Mouse (Mus musculus): ENCODE measurements around the gene Sgpp1. TPM values are rescaled to one million over a fixed set of nuclear protein-coding genes. Genes with fewer than 3 reads are reported as not detected.
A peak's percentile ranks its signal among the peaks of the same experiment; 100 is the strongest.

Gene Sgpp1
- total and polyA plus RNA-seq, 2 experiments from 2014 or later = 17.4 to 38.7 TPM

DNA sequence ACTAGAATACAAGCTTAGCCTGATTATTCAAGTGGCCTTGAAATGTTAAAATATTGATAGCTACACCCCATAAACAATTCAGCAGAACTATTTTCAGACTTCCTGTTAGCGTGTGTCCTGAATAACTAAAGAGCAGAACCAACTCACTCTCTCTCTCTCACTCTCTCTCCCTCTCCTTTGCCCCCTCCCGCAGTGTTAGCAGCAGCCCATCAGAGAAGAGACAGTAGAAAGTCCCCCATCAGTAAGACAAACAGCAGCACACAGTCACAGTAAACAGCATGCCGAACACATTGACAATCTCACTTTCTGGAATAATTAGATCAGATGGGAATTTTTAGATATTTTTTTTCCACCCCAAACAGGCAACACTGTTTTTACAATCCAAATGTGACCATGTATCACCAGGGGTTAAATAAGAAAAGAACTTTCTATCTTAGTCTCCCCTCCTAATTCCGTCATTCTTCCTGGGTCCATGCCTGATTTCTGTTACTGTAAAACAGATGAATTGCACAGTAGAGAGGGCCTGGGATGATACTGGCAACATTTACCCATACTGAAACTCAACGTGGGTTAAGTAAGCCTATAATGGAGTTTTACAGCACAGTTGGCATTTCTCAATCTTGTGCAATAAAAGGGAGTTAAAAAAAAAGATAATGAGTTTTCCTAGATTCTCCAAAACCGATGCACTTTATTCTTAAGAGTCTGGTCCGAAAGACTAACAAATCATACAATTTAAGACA is 2.0 kb downstream of the Sgpp1 start:
- H3K36me3 ChIP-seq (ENCODE audit: insufficient read depth) = no peaks in the 10 kb centered on the region
- no peak for ATAC-seq
- peaks cover 20% of the 10 kb centered on the region for H3K4me1 ChIP-seq (ENCODE audit: insufficient read depth)
- H3K4me3 ChIP-seq (ENCODE audit: low read depth, low read length) = peak overlapping the region; percentile 79
- no peak for TF ChIP-seq CTCF (IDR thresholded peaks at IDR 0.05; ENCODE audit: low read depth)
- no peak overlapping the region for H3K27ac ChIP-seq (ENCODE audit: low read depth, low read length)
- H3K9ac ChIP-seq = peak overlapping the region; percentile 4; the same call in 1 of the 2 replicates
- no peaks in the 10 kb centered on the region for H3K27me3 ChIP-seq (ENCODE audit: insufficient read depth, low read length)
- 25% methylated on average over 7 of the region's 7 CpGs for WGBS
- DNase-seq = no peak
- no peaks in the 10 kb centered on the region for H3K9me3 ChIP-seq (ENCODE audit: low read length)
- H3K4me2 ChIP-seq (ENCODE audit: low read depth) = peak overlapping the region; percentile 92

DNA sequence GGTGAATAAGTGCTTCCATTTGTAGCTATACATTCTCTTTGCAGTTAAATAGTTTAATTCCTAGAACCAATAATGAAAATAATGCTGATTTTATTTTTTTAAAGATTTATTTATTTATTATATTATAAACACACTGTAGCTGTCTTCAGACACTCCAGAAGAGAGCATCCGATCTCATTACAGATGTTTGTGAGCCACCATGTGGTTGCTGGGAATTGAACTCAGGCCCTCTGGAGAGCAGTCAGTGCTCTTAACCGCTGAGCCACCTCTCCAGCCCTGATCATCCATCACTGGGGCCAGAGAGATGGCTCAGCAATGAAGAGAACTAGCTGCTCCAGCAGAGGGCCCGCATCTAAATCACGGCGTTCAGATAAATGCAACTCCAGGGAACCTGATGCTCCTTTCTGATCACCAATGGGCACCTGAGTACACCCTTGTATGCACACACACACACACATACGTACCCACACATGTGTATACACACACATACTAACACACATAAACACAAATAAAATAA is 3.5 kb downstream of the Sgpp1 start:
- Histone ChIP-seq H3K27me3 (ENCODE audit: insufficient read depth, low read length) (no peaks in the 10 kb centered on the region), H3K4me2 (ENCODE audit: low read depth) (peak overlapping the region; percentile 36), H3K27ac (ENCODE audit: low read depth, low read length) (no peak overlapping the region), H3K4me3 (ENCODE audit: low read depth, low read length) (no peak overlapping the region), H3K36me3 (ENCODE audit: insufficient read depth) (no peaks in the 10 kb centered on the region), H3K4me1 (ENCODE audit: insufficient read depth) (peaks cover 20% of the 10 kb centered on the region), H3K9ac (no peak overlapping the region), H3K9me3 (ENCODE audit: low read length) (no peaks in the 10 kb centered on the region)
- ATAC-seq (no peak), DNase-seq (no peak)
- 64% methylated on average over 6 of the region's 6 CpGs for WGBS
- no peak for TF ChIP-seq CTCF (IDR thresholded peaks at IDR 0.05; ENCODE audit: low read depth)

- WGBS = 97% methylated on average over 3 of the region's 3 CpGs
These were observed 4.0 kb downstream of the Sgpp1 start for GRCm38 (mm10) chr12:75731508-75731907.

GRCm38 (mm10) chr12:75730458-75730857 is 5.1 kb downstream of the Sgpp1 start:
- no peak for TF ChIP-seq CTCF (IDR thresholded peaks at IDR 0.05; ENCODE audit: low read depth)
- H3K4me1 ChIP-seq (ENCODE audit: insufficient read depth) = peaks cover 20% of the 10 kb centered on the region
- no peaks in the 10 kb centered on the region for H3K36me3 ChIP-seq (ENCODE audit: insufficient read depth)
- H3K9me3 ChIP-seq (ENCODE audit: low read length) = no peaks in the 10 kb centered on the region
- 78% methylated on average over 4 of the region's 4 CpGs for WGBS
- DNase-seq (no peak), ATAC-seq (no peak)
- H3K4me2 ChIP-seq (ENCODE audit: low read depth) = no peak overlapping the region
- no peak overlapping the region for H3K4me3 ChIP-seq (ENCODE audit: low read depth, low read length)
- no peak overlapping the region for H3K27ac ChIP-seq (ENCODE audit: low read depth, low read length)
- H3K27me3 ChIP-seq (ENCODE audit: insufficient read depth, low read length) = no peaks in the 10 kb centered on the region
- H3K9ac ChIP-seq = no peak overlapping the region

More at GRCm38 (mm10) chr12:75731508-75731907, 4.0 kb downstream of the Sgpp1 start:
- no peak for TF ChIP-seq CTCF (IDR thresholded peaks at IDR 0.05; ENCODE audit: low read depth)
- DNase-seq = no peak
- Histone ChIP-seq H3K4me2 (ENCODE audit: low read depth) (no peak overlapping the region), H3K36me3 (ENCODE audit: insufficient read depth) (no peaks in the 10 kb centered on the region), H3K27ac (ENCODE audit: low read depth, low read length) (no peak overlapping the region), H3K4me1 (ENCODE audit: insufficient read depth) (peaks cover 20% of the 10 kb centered on the region), H3K9ac (no peak overlapping the region), H3K9me3 (ENCODE audit: low read length) (no peaks in the 10 kb centered on the region), H3K27me3 (ENCODE audit: insufficient read depth, low read length) (no peaks in the 10 kb centered on the region), H3K4me3 (ENCODE audit: low read depth, low read length) (no peak overlapping the region)
- no peak for ATAC-seq

DNA sequence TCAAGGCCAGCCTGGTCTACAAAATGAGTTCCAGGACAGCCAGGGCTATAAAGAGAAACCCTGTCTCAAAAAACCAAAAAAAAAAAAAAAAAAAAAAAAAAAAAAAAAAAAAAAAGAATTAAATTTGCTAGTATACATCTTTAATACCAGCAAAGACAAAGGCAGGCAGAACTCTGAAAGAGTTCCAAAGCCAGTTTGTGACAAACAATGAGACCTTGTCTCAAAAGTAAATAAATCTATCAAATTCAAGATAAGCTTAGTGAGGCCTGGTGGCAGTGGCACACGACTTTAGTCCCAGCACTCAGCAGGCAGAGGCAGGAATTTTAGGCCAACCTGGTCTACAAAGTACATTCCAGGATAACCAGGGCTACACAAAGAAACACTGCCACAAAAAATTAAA is 5.7 kb downstream of the Sgpp1 start:
- Histone ChIP-seq H3K4me3 (ENCODE audit: low read depth, low read length) (no peak overlapping the region), H3K36me3 (ENCODE audit: insufficient read depth) (no peaks in the 10 kb centered on the region)

GRCm38 (mm10) chr12:75727333-75728125 is 8.0 kb downstream of the Sgpp1 start:
- DNase-seq (no peak), ATAC-seq (no peak)
- Histone ChIP-seq H3K36me3 (ENCODE audit: insufficient read depth) (no peaks in the 10 kb centered on the region), H3K4me1 (ENCODE audit: insufficient read depth) (peaks cover 9% of the 10 kb centered on the region; the same call in 1 of the 2 replicates), H3K4me2 (ENCODE audit: low read depth) (no peak overlapping the region), H3K27me3 (ENCODE audit: insufficient read depth, low read length) (no peaks in the 10 kb centered on the region), H3K9ac (no peak overlapping the region), H3K27ac (ENCODE audit: low read depth, low read length) (no peak overlapping the region), H3K4me3 (ENCODE audit: low read depth, low read length) (no peak overlapping the region), H3K9me3 (ENCODE audit: low read length) (no peaks in the 10 kb centered on the region)
- TF ChIP-seq CTCF (IDR thresholded peaks at IDR 0.05; ENCODE audit: low read depth) = no peak
- WGBS = 93% methylated on average over 15 of the region's 15 CpGs

More for the DNA sequence above, 5.7 kb downstream of the Sgpp1 start:
- Histone ChIP-seq H3K9me3 (ENCODE audit: low read length) (no peaks in the 10 kb centered on the region), H3K4me1 (ENCODE audit: insufficient read depth) (peaks cover 20% of the 10 kb centered on the region), H3K27ac (ENCODE audit: low read depth, low read length) (no peak overlapping the region), H3K9ac (no peak overlapping the region), H3K27me3 (ENCODE audit: insufficient read depth, low read length) (no peaks in the 10 kb centered on the region), H3K4me2 (ENCODE audit: low read depth) (no peak overlapping the region)
- DNase-seq (no peak), ATAC-seq (no peak)
- WGBS = 63% methylated on average over 1 of the region's 1 CpGs
- no peak for TF ChIP-seq CTCF (IDR thresholded peaks at IDR 0.05; ENCODE audit: low read depth)

Data from forebrain, postnatal 0 days (tissue).